Mouse (Mus musculus): Measurements from ENCODE around the gene Chchd6. TPM values are rescaled to one million over a fixed set of nuclear protein-coding genes. Genes with fewer than 3 reads are reported as not detected.

Gene Chchd6
- polyA plus RNA-seq, 1 experiment from 2014 or later: 201 TPM

GRCm38 (mm10) chr6:89347792-89348191, 247.7 kb downstream of the Chchd6 start:
- H3K9me3 ChIP-seq (ENCODE audit: control insufficient read depth, low read length): no peaks in the 10 kb centered on the region
- peaks cover 11% of the 10 kb centered on the region for H3K36me3 ChIP-seq (ENCODE audit: control insufficient read depth, insufficient read depth, low read length)
- no peak overlapping the region for H3K4me3 ChIP-seq (ENCODE audit: low read length)
- H3K9ac ChIP-seq (ENCODE audit: low read depth, low read length): no peak overlapping the region
- H3K4me2 ChIP-seq (ENCODE audit: low read length): no peak overlapping the region
- no peaks in the 10 kb centered on the region for H3K27me3 ChIP-seq (replicated peaks; ENCODE audit: control insufficient read depth, insufficient read depth, low read length)
- no peak for ATAC-seq
- peaks cover 43% of the 10 kb centered on the region for H3K4me1 ChIP-seq (ENCODE audit: control insufficient read depth, insufficient read depth, low read depth, low read length)
- 80% methylated on average over 1 of the region's 1 CpGs for WGBS
- H3K27ac ChIP-seq (ENCODE audit: low read depth, low read length): no peak overlapping the region

GRCm38 (mm10) chr6:89345855-89346254, 249.6 kb downstream of the Chchd6 start:
- peaks cover 28% of the 10 kb centered on the region for H3K4me1 ChIP-seq (ENCODE audit: control insufficient read depth, insufficient read depth, low read depth, low read length)
- no peaks in the 10 kb centered on the region for H3K9me3 ChIP-seq (ENCODE audit: control insufficient read depth, low read length)
- no peaks in the 10 kb centered on the region for H3K27me3 ChIP-seq (replicated peaks; ENCODE audit: control insufficient read depth, insufficient read depth, low read length)
- H3K27ac ChIP-seq (ENCODE audit: low read depth, low read length): 0 out of 2 replicates have a peak overlapping the region, but pooled peaks have one; percentile 20
- no peak overlapping the region for H3K4me3 ChIP-seq (ENCODE audit: low read length)
- WGBS: 93% methylated on average over 1 of the region's 1 CpGs
- no peak for ATAC-seq
- no peak overlapping the region for H3K9ac ChIP-seq (ENCODE audit: low read depth, low read length)
- peaks cover 20% of the 10 kb centered on the region for H3K36me3 ChIP-seq (ENCODE audit: control insufficient read depth, insufficient read depth, low read length)
- no peak overlapping the region for H3K4me2 ChIP-seq (ENCODE audit: low read length)

DNA sequence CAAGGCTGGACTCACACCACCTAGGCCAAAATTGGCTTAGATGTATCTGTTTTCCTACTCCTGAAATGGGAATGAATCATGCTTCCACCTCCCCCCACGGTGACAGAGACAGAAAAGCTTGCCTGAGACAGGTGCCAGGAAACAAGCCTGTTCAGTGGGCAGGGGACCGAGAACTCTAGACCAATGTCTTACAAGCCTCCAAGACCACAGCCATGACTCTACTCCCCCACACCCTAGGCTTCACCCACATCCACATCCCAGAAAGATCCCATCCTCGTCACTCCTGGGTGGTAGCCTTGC, 250.0 kb downstream of the Chchd6 start:
- Histone ChIP-seq H3K4me3 (ENCODE audit: low read length) (no peak overlapping the region), H3K27ac (ENCODE audit: low read depth, low read length) (0 out of 2 replicates have a peak overlapping the region, but pooled peaks have one; percentile 20), H3K36me3 (ENCODE audit: control insufficient read depth, insufficient read depth, low read length) (peaks cover 25% of the 10 kb centered on the region), H3K9ac (ENCODE audit: low read depth, low read length) (no peak overlapping the region), H3K9me3 (ENCODE audit: control insufficient read depth, low read length) (no peaks in the 10 kb centered on the region), H3K27me3 (replicated peaks; ENCODE audit: control insufficient read depth, insufficient read depth, low read length) (no peaks in the 10 kb centered on the region), H3K4me2 (ENCODE audit: low read length) (no peak overlapping the region), H3K4me1 (ENCODE audit: control insufficient read depth, insufficient read depth, low read depth, low read length) (peaks cover 24% of the 10 kb centered on the region)
- WGBS: 83% methylated on average over 3 of the region's 3 CpGs
- no peak for ATAC-seq

- no peaks in the 10 kb centered on the region for H3K27me3 ChIP-seq (replicated peaks; ENCODE audit: control insufficient read depth, insufficient read depth, low read length)
- H3K9ac ChIP-seq (ENCODE audit: low read depth, low read length): 0 out of 2 replicates have a peak overlapping the region, but pooled peaks have one; percentile 4
- ATAC-seq: peak; percentile 60
- 42% methylated on average over 10 of the region's 10 CpGs for WGBS
- H3K4me2 ChIP-seq (ENCODE audit: low read length): no peak overlapping the region
- H3K4me3 ChIP-seq (ENCODE audit: low read length): no peak overlapping the region
- peak overlapping the region; percentile 8; the same call in 1 of the 2 replicates for H3K27ac ChIP-seq (ENCODE audit: low read depth, low read length)
- peaks cover 26% of the 10 kb centered on the region for H3K36me3 ChIP-seq (ENCODE audit: control insufficient read depth, insufficient read depth, low read length)
- no peaks in the 10 kb centered on the region for H3K9me3 ChIP-seq (ENCODE audit: control insufficient read depth, low read length)
- peaks cover 18% of the 10 kb centered on the region for H3K4me1 ChIP-seq (ENCODE audit: control insufficient read depth, insufficient read depth, low read depth, low read length)
Observed at GRCm38 (mm10) chr6:89344613-89345485, 250.6 kb downstream of the Chchd6 start.

- 94% methylated on average over 4 of the region's 4 CpGs for WGBS
- no peak for ATAC-seq
- Histone ChIP-seq H3K27ac (ENCODE audit: low read depth, low read length) (no peak overlapping the region), H3K9me3 (ENCODE audit: control insufficient read depth, low read length) (no peaks in the 10 kb centered on the region), H3K9ac (ENCODE audit: low read depth, low read length) (no peak overlapping the region), H3K4me3 (ENCODE audit: low read length) (no peak overlapping the region), H3K4me1 (ENCODE audit: control insufficient read depth, insufficient read depth, low read depth, low read length) (peaks cover 20% of the 10 kb centered on the region), H3K36me3 (ENCODE audit: control insufficient read depth, insufficient read depth, low read length) (peaks cover 41% of the 10 kb centered on the region), H3K27me3 (replicated peaks; ENCODE audit: control insufficient read depth, insufficient read depth, low read length) (no peaks in the 10 kb centered on the region), H3K4me2 (ENCODE audit: low read length) (no peak overlapping the region)
Observed at GRCm38 (mm10) chr6:89341981-89342380, 253.5 kb downstream of the Chchd6 start.

GRCm38 (mm10) chr6:89339447-89339846, 256.0 kb downstream of the Chchd6 start:
- no peak overlapping the region for H3K9ac ChIP-seq (ENCODE audit: low read depth, low read length)
- H3K4me2 ChIP-seq (ENCODE audit: low read length): no peak overlapping the region
- H3K4me1 ChIP-seq (ENCODE audit: control insufficient read depth, insufficient read depth, low read depth, low read length): peaks cover 11% of the 10 kb centered on the region
- WGBS: 81% methylated on average over 2 of the region's 2 CpGs
- peak; percentile 82 for ATAC-seq
- H3K36me3 ChIP-seq (ENCODE audit: control insufficient read depth, insufficient read depth, low read length): peaks cover 47% of the 10 kb centered on the region
- no peaks in the 10 kb centered on the region for H3K27me3 ChIP-seq (replicated peaks; ENCODE audit: control insufficient read depth, insufficient read depth, low read length)
- H3K4me3 ChIP-seq (ENCODE audit: low read length): no peak overlapping the region
- no peaks in the 10 kb centered on the region for H3K9me3 ChIP-seq (ENCODE audit: control insufficient read depth, low read length)
- no peak overlapping the region for H3K27ac ChIP-seq (ENCODE audit: low read depth, low read length)

DNA sequence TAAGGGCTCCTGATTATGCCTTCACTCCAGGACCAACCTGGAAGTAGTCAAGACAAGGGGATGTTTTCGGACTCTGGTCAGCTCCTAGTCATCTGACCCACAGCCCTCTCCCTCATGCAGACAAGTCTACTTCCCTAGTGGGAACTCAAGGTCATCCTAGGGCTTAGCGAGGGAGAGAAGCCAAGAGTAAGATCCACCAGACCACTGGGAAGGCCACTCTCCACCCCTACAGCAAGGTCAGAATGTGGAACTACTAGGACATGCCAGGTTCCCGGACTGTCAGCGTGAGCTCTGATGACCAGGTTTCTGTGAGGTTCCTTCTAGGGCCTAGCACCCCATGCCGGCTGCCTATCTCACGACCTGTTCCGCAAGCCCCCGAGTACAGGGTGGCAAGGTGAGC, 256.7 kb downstream of the Chchd6 start:
- H3K9me3 ChIP-seq (ENCODE audit: control insufficient read depth, low read length): no peaks in the 10 kb centered on the region
- H3K4me3 ChIP-seq (ENCODE audit: low read length): no peak overlapping the region
- H3K4me2 ChIP-seq (ENCODE audit: low read length): no peak overlapping the region
- H3K4me1 ChIP-seq (ENCODE audit: control insufficient read depth, insufficient read depth, low read depth, low read length): peaks cover 14% of the 10 kb centered on the region
- no peak for ATAC-seq
- H3K27ac ChIP-seq (ENCODE audit: low read depth, low read length): no peak overlapping the region
- 92% methylated on average over 8 of the region's 8 CpGs for WGBS
- no peak overlapping the region for H3K9ac ChIP-seq (ENCODE audit: low read depth, low read length)
- no peaks in the 10 kb centered on the region for H3K27me3 ChIP-seq (replicated peaks; ENCODE audit: control insufficient read depth, insufficient read depth, low read length)
- peaks cover 49% of the 10 kb centered on the region for H3K36me3 ChIP-seq (ENCODE audit: control insufficient read depth, insufficient read depth, low read length)

GRCm38 (mm10) chr6:89337574-89337973, 257.9 kb downstream of the Chchd6 start:
- peaks cover 18% of the 10 kb centered on the region for H3K4me1 ChIP-seq (ENCODE audit: control insufficient read depth, insufficient read depth, low read depth, low read length)
- WGBS: 77% methylated on average over 9 of the region's 9 CpGs
- no peaks in the 10 kb centered on the region for H3K9me3 ChIP-seq (ENCODE audit: control insufficient read depth, low read length)
- H3K27me3 ChIP-seq (replicated peaks; ENCODE audit: control insufficient read depth, insufficient read depth, low read length): no peaks in the 10 kb centered on the region
- H3K27ac ChIP-seq (ENCODE audit: low read depth, low read length): no peak overlapping the region
- H3K4me2 ChIP-seq (ENCODE audit: low read length): no peak overlapping the region
- ATAC-seq: no peak
- H3K9ac ChIP-seq (ENCODE audit: low read depth, low read length): no peak overlapping the region
- peaks cover 55% of the 10 kb centered on the region for H3K36me3 ChIP-seq (ENCODE audit: control insufficient read depth, insufficient read depth, low read length)
- no peak overlapping the region for H3K4me3 ChIP-seq (ENCODE audit: low read length)

- H3K9me3 ChIP-seq (ENCODE audit: control insufficient read depth, low read length): no peaks in the 10 kb centered on the region
- 35% methylated on average over 12 of the region's 12 CpGs for WGBS
- H3K9ac ChIP-seq (ENCODE audit: low read depth, low read length): no peak overlapping the region
- no peak overlapping the region for H3K4me3 ChIP-seq (ENCODE audit: low read length)
- ATAC-seq: peak; percentile 81
- H3K36me3 ChIP-seq (ENCODE audit: control insufficient read depth, insufficient read depth, low read length): peaks cover 59% of the 10 kb centered on the region
- H3K4me2 ChIP-seq (ENCODE audit: low read length): no peak overlapping the region
- H3K27me3 ChIP-seq (replicated peaks; ENCODE audit: control insufficient read depth, insufficient read depth, low read length): no peaks in the 10 kb centered on the region
- peaks cover 15% of the 10 kb centered on the region for H3K4me1 ChIP-seq (ENCODE audit: control insufficient read depth, insufficient read depth, low read depth, low read length)
- peak overlapping the region; percentile 56; the same call in 1 of the 2 replicates for H3K27ac ChIP-seq (ENCODE audit: low read depth, low read length)
Observed at GRCm38 (mm10) chr6:89333964-89334702, 261.3 kb downstream of the Chchd6 start.

Measured in hindbrain, embryonic 16.5 days (tissue).